Mouse (Mus musculus): ENCODE results near the gene Pik3r5. TPM values are rescaled to one million over a fixed set of nuclear protein-coding genes. Genes with fewer than 3 reads are reported as not detected.

The Pik3r5 gene
- total and polyA plus RNA-seq, 2 experiments from 2014 or later: 0.52 to 1.0 TPM

- no peaks in the 10 kb centered on the region for H3K9me3 ChIP-seq (ENCODE audit: low read length)
- H3K4me3 ChIP-seq (ENCODE audit: low read depth, low read length): no peak overlapping the region
- H3K9ac ChIP-seq (replicated peaks; ENCODE audit: low read length, poor library complexity, severe bottlenecking): no peak overlapping the region
- no peak for DNase-seq (ENCODE audit: low spot score)
- no peak overlapping the region for H3K4me2 ChIP-seq (ENCODE audit: low read depth, low read length, poor library complexity, severe bottlenecking)
- no peak for ATAC-seq (ENCODE audit: low FRiP score)
- TF ChIP-seq CTCF (IDR thresholded peaks at IDR 0.05): no peak
- H3K27ac ChIP-seq (ENCODE audit: low read depth, low read length): no peak overlapping the region
- no peaks in the 10 kb centered on the region for H3K27me3 ChIP-seq (ENCODE audit: insufficient read depth, low read length)
- 92% methylated on average over 11 of the region's 11 CpGs for WGBS
- no peaks in the 10 kb centered on the region for H3K4me1 ChIP-seq (ENCODE audit: insufficient read depth, low read length)
- H3K36me3 ChIP-seq (ENCODE audit: insufficient read depth, low read length): no peaks in the 10 kb centered on the region
Measured at GRCm38 (mm10) chr11:68492592-68492991, 60.7 kb downstream of the Pik3r5 start.

- H3K27me3 ChIP-seq (ENCODE audit: insufficient read depth, low read length): no peaks in the 10 kb centered on the region
- H3K4me2 ChIP-seq (ENCODE audit: low read depth, low read length, poor library complexity, severe bottlenecking): no peak overlapping the region
- DNase-seq (ENCODE audit: low spot score) (no peak), ATAC-seq (ENCODE audit: low FRiP score) (no peak)
- H3K36me3 ChIP-seq (ENCODE audit: insufficient read depth, low read length): no peaks in the 10 kb centered on the region
- H3K27ac ChIP-seq (ENCODE audit: low read depth, low read length): no peak overlapping the region
- H3K9me3 ChIP-seq (ENCODE audit: low read length): no peaks in the 10 kb centered on the region
- no peak overlapping the region for H3K9ac ChIP-seq (replicated peaks; ENCODE audit: low read length, poor library complexity, severe bottlenecking)
- no peak overlapping the region for H3K4me3 ChIP-seq (ENCODE audit: low read depth, low read length)
- no peaks in the 10 kb centered on the region for H3K4me1 ChIP-seq (ENCODE audit: insufficient read depth, low read length)
- 81% methylated on average over 5 of the region's 5 CpGs for WGBS
- no peak for TF ChIP-seq CTCF (IDR thresholded peaks at IDR 0.05)
Measured at GRCm38 (mm10) chr11:68493760-68494159, 61.8 kb downstream of the Pik3r5 start.

- no peaks in the 10 kb centered on the region for H3K9me3 ChIP-seq (ENCODE audit: low read length)
- H3K36me3 ChIP-seq (ENCODE audit: insufficient read depth, low read length): no peaks in the 10 kb centered on the region
- no peak overlapping the region for H3K27ac ChIP-seq (ENCODE audit: low read depth, low read length)
- no peak overlapping the region for H3K4me3 ChIP-seq (ENCODE audit: low read depth, low read length)
- DNase-seq (ENCODE audit: low spot score): no peak
- no peak overlapping the region for H3K4me2 ChIP-seq (ENCODE audit: low read depth, low read length, poor library complexity, severe bottlenecking)
- no peaks in the 10 kb centered on the region for H3K27me3 ChIP-seq (ENCODE audit: insufficient read depth, low read length)
- no peaks in the 10 kb centered on the region for H3K4me1 ChIP-seq (ENCODE audit: insufficient read depth, low read length)
- 85% methylated on average over 6 of the region's 6 CpGs for WGBS
- H3K9ac ChIP-seq (replicated peaks; ENCODE audit: low read length, poor library complexity, severe bottlenecking): no peak overlapping the region
- no peak for ATAC-seq (ENCODE audit: low FRiP score)
- TF ChIP-seq CTCF (IDR thresholded peaks at IDR 0.05): no peak
Measured at GRCm38 (mm10) chr11:68497081-68497480, 65.2 kb downstream of the Pik3r5 start.

GRCm38 (mm10) chr11:68498517-68498916 is 66.6 kb downstream of the Pik3r5 start:
- Histone ChIP-seq H3K4me2 (ENCODE audit: low read depth, low read length, poor library complexity, severe bottlenecking) (no peak overlapping the region), H3K4me1 (ENCODE audit: insufficient read depth, low read length) (no peaks in the 10 kb centered on the region), H3K9me3 (ENCODE audit: low read length) (no peaks in the 10 kb centered on the region), H3K4me3 (ENCODE audit: low read depth, low read length) (no peak overlapping the region), H3K9ac (replicated peaks; ENCODE audit: low read length, poor library complexity, severe bottlenecking) (no peak overlapping the region), H3K36me3 (ENCODE audit: insufficient read depth, low read length) (no peaks in the 10 kb centered on the region), H3K27ac (ENCODE audit: low read depth, low read length) (no peak overlapping the region), H3K27me3 (ENCODE audit: insufficient read depth, low read length) (no peaks in the 10 kb centered on the region)
- ATAC-seq (ENCODE audit: low FRiP score): no peak
- WGBS: 93% methylated on average over 11 of the region's 11 CpGs
- no peak for DNase-seq (ENCODE audit: low spot score)
- no peak for TF ChIP-seq CTCF (IDR thresholded peaks at IDR 0.05)

GRCm38 (mm10) chr11:68498999-68499699 is 67.2 kb downstream of the Pik3r5 start:
- ATAC-seq (ENCODE audit: low FRiP score): no peak
- Histone ChIP-seq H3K27me3 (ENCODE audit: insufficient read depth, low read length) (no peaks in the 10 kb centered on the region), H3K9me3 (ENCODE audit: low read length) (no peaks in the 10 kb centered on the region), H3K4me3 (ENCODE audit: low read depth, low read length) (no peak overlapping the region), H3K27ac (ENCODE audit: low read depth, low read length) (no peak overlapping the region), H3K36me3 (ENCODE audit: insufficient read depth, low read length) (no peaks in the 10 kb centered on the region), H3K9ac (replicated peaks; ENCODE audit: low read length, poor library complexity, severe bottlenecking) (no peak overlapping the region), H3K4me1 (ENCODE audit: insufficient read depth, low read length) (no peaks in the 10 kb centered on the region), H3K4me2 (ENCODE audit: low read depth, low read length, poor library complexity, severe bottlenecking) (no peak overlapping the region)
- 64% methylated on average over 8 of the region's 8 CpGs for WGBS
- DNase-seq (ENCODE audit: low spot score): no peak
- no peak for TF ChIP-seq CTCF (IDR thresholded peaks at IDR 0.05)

- ATAC-seq (ENCODE audit: low FRiP score) (no peak), DNase-seq (ENCODE audit: low spot score) (no peak)
- Histone ChIP-seq H3K27ac (ENCODE audit: low read depth, low read length) (no peak overlapping the region), H3K4me3 (ENCODE audit: low read depth, low read length) (no peak overlapping the region), H3K4me2 (ENCODE audit: low read depth, low read length, poor library complexity, severe bottlenecking) (no peak overlapping the region), H3K9ac (replicated peaks; ENCODE audit: low read length, poor library complexity, severe bottlenecking) (no peak overlapping the region), H3K36me3 (ENCODE audit: insufficient read depth, low read length) (no peaks in the 10 kb centered on the region), H3K9me3 (ENCODE audit: low read length) (no peaks in the 10 kb centered on the region), H3K27me3 (ENCODE audit: insufficient read depth, low read length) (no peaks in the 10 kb centered on the region), H3K4me1 (ENCODE audit: insufficient read depth, low read length) (no peaks in the 10 kb centered on the region)
- no peak for TF ChIP-seq CTCF (IDR thresholded peaks at IDR 0.05)
- WGBS: 61% methylated on average over 14 of the region's 14 CpGs
Measured at GRCm38 (mm10) chr11:68500949-68501350, 69.0 kb downstream of the Pik3r5 start.
